Mouse (Mus musculus) adrenal gland, adult 2 months (tissue): ENCODE data around the gene Lrrn1. TPM values are rescaled to one million over a fixed set of nuclear protein-coding genes. Genes with fewer than 3 reads are reported as not detected.

ENCODE experiments used
- DNase-seq: peaks from one replicate; pipeline ENCODE4 v3.0.0; 2021
- long read RNA-seq: library from polyadenylated mRNA; stranded (forward); transcript quantifications from one replicate; pipeline ENCODE4 v2.0.0, GENCODE M21; 2021
- polyA plus RNA-seq: library from polyadenylated mRNA; depleted of rRNA; stranded (reverse); fragments of >200 nt; gene quantifications from 2 replicates; pipeline ENCODE4 v1.2.3, GENCODE M21; 2012; rRNA removed
- total RNA-seq, 2 experiments: library from RNA; stranded (reverse); gene quantifications; 2 replicates each; pipeline ENCODE4 v1.2.3; 2021

Lrrn1 gene
- 10 to 100 TPM; 16.0 to 68.7 TPM for total RNA-seq
- polyA plus RNA-seq: 108 and 145 TPM in 2 replicates
- long read RNA-seq, transcript Lrrn1-201 (2 exons, 3,700 nt): major isoform, 9 of 11 reads
- long read RNA-seq, partial matches to known transcripts: 2 of 11 reads
- long read RNA-seq, other reads (novel, unspliced or antisense): 0 of 11 reads

- peak; percentile 83 for DNase-seq
Measured at GRCm38 (mm10) chr6:107528877-107529864, at the start of gene Lrrn1. Gene Lrrn1, plus strand, starts transcription at chr6:107529768.

GRCm38 (mm10) chr6:107494491-107494890 lies 35.1 kb upstream of the Lrrn1 start:
- DNase-seq: no peak

GRCm38 (mm10) chr6:107495830-107496229 lies 33.7 kb upstream of the Lrrn1 start:
- no peak for DNase-seq

GRCm38 (mm10) chr6:107513716-107514115 lies 15.9 kb upstream of the Lrrn1 start:
- DNase-seq: no peak

- peak; percentile 18 for DNase-seq
Measured at GRCm38 (mm10) chr6:107523953-107524352, 5.6 kb upstream of the Lrrn1 start.

- peak; percentile 59 for DNase-seq
Measured at GRCm38 (mm10) chr6:107529911-107530431, 403 bp downstream of the Lrrn1 start.

GRCm38 (mm10) chr6:107530621-107531285 lies 1.2 kb downstream of the Lrrn1 start:
- peak; percentile 29 for DNase-seq

GRCm38 (mm10) chr6:107531526-107532080 lies 2.0 kb downstream of the Lrrn1 start:
- no peak for DNase-seq

GRCm38 (mm10) chr6:107534533-107534932 lies 5.0 kb downstream of the Lrrn1 start:
- DNase-seq: no peak

- no peak for DNase-seq
Measured at GRCm38 (mm10) chr6:107536631-107537030, 7.1 kb downstream of the Lrrn1 start.

- no peak for DNase-seq
Measured at GRCm38 (mm10) chr6:107541222-107541621, 11.7 kb downstream of the Lrrn1 start.

GRCm38 (mm10) chr6:107541918-107542317 lies 12.3 kb downstream of the Lrrn1 start:
- DNase-seq: no peak

- DNase-seq: no peak
Measured at GRCm38 (mm10) chr6:107546272-107546671, 16.7 kb downstream of the Lrrn1 start.

GRCm38 (mm10) chr6:107552511-107552910 lies 22.9 kb downstream of the Lrrn1 start:
- DNase-seq: no peak

- no peak for DNase-seq
Measured at GRCm38 (mm10) chr6:107555364-107555763, 25.8 kb downstream of the Lrrn1 start.

GRCm38 (mm10) chr6:107556996-107557395 lies 27.4 kb downstream of the Lrrn1 start:
- peak; percentile 37 for DNase-seq

- no peak for DNase-seq
Measured at GRCm38 (mm10) chr6:107557806-107558205, 28.2 kb downstream of the Lrrn1 start.

- no peak for DNase-seq
Measured at GRCm38 (mm10) chr6:107562255-107562654, 32.7 kb downstream of the Lrrn1 start.

GRCm38 (mm10) chr6:107566944-107567634 lies 37.5 kb downstream of the Lrrn1 start:
- peak; percentile 39 for DNase-seq

GRCm38 (mm10) chr6:107574561-107574960 lies 45.0 kb downstream of the Lrrn1 start:
- no peak for DNase-seq

- no peak for DNase-seq
Measured at GRCm38 (mm10) chr6:107575405-107575804, 45.8 kb downstream of the Lrrn1 start.
